Mouse (Mus musculus): ENCODE measurements around the gene Rbp1.

The Rbp1 gene

GRCm38 (mm10) chr9:98424725-98425210, 2.0 kb downstream of the Rbp1 start:
- no peak for DNase-seq (ENCODE audit: low read depth, low spot score)

DNA sequence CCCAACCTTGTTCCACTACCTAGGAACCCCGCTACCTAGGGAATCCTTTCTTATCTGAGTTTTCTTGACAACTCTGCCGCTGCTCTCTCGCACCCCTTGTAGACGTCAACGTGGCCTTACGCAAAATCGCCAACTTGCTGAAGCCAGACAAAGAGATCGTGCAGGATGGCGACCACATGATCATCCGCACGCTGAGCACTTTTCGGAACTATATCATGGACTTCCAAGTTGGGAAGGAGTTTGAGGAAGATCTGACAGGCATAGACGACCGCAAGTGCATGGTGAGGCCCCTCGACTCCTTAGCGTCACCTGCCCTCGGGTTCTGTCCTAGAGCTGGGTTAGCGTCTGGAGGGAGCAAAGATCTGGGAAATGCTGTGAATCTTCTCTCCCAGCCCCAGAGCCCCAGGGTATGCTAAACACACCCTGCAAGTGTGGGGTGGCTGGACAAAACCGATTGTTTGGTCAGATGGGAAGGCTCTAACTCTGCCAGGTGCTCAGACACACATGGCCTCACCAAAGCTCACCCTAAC, 2.7 kb downstream of the Rbp1 start:
- DNase-seq (ENCODE audit: low read depth, low spot score): no peak

DNA sequence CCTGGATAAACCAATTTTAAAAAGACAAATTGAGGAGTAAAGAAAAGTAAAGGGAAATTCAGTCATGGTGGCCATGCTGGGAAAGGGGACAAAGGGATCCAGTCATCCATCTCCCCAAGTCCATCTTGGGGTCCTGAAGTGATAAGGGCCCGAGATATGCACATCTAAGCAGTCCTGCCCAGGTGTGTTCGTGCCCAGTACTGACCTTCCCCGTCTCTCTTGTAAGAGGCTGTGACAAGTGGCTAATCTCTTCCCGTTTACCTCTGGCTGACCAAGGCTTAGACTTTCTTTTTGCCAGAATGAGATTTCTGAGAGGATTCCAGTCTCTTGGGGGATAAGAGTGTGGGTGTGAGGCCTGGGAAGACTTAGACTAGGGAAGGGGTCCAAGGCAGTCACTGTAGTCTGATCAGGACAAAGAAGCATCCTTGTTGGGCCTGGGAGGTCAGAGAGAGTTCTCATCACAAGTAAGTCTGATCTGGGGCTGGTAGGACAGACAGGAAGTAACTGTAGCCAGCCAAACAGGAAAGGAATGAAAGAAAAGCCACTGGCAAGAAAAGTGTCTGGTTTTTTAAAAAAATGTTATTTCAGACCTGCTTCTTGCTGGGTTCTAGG, 5.3 kb downstream of the Rbp1 start:
- no peak for DNase-seq (ENCODE audit: low read depth, low spot score)

- no peak for DNase-seq (ENCODE audit: low read depth, low spot score)
Observed at GRCm38 (mm10) chr9:98428783-98429182, 6.0 kb downstream of the Rbp1 start.

GRCm38 (mm10) chr9:98429806-98430205, 7.0 kb downstream of the Rbp1 start:
- no peak for DNase-seq (ENCODE audit: low read depth, low spot score)

- peak; percentile 24 for DNase-seq (ENCODE audit: low read depth, low spot score)
Observed at GRCm38 (mm10) chr9:98430528-98430927, 7.8 kb downstream of the Rbp1 start.

GRCm38 (mm10) chr9:98433021-98433420, 10.3 kb downstream of the Rbp1 start:
- peak; percentile 14 for DNase-seq (ENCODE audit: low read depth, low spot score)

DNA sequence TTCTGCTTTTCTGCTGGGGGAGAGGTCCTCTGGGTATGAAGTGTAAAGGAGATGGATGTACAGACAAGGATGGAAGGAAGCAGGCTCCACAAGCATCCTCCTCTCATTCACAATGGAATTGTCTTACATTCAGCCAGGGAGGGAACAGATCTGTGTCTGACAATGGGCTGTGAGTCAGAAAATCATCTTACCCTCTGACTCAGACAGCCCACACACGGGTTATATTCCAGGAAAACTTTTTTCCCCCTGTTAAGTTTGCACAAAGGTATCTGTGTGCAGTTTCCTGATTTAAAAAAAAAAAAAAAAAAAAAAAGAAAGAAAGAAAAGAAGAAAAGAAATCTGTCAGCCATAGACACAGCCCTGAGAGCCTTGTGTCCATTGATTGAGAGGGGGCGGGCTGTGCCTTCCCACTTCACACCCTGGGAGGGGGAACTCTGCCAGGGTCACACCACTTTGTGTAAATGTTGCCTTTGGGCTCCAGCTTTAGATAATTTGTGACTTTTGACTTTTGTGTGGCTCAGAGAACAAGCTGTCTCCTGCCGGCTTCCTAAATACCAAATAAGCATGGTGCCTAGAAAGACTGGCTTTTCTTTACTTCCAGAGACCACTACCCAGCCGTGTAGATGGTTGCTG, 11.3 kb downstream of the Rbp1 start:
- DNase-seq (ENCODE audit: low read depth, low spot score): peak; percentile 74

DNA sequence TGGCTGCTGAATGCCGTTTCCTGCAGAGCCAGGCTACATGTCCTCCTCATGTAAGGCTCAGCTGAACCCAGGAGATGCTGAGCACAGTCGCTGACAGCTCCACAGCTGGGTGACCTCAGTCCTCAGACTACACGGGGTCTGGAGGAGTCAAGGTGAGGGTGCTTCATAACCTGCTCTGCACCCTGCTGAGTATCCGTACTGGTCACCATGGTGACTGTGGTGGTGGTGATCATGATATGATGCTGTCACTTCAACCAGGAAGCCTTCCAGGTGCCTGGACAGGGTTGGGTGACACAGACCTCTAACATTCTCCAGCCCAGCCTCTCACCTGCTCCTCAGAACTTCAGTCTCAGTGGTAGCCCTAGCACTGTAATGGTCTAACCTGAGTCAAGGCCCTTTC, 15.1 kb downstream of the Rbp1 start:
- no peak for DNase-seq (ENCODE audit: low read depth, low spot score)

GRCm38 (mm10) chr9:98439091-98439490, 16.3 kb downstream of the Rbp1 start:
- no peak for DNase-seq (ENCODE audit: low read depth, low spot score)

- peak; percentile 14 for DNase-seq (ENCODE audit: low read depth, low spot score)
Observed at GRCm38 (mm10) chr9:98442638-98443037, 19.9 kb downstream of the Rbp1 start.

- no peak for DNase-seq (ENCODE audit: low read depth, low spot score)
Observed at GRCm38 (mm10) chr9:98445359-98446149, 22.8 kb downstream of the Rbp1 start.

- DNase-seq (ENCODE audit: low read depth, low spot score): no peak
Observed at GRCm38 (mm10) chr9:98450976-98451375, 28.2 kb downstream of the Rbp1 start.

GRCm38 (mm10) chr9:98466709-98467108, 43.9 kb downstream of the Rbp1 start:
- no peak for DNase-seq (ENCODE audit: low read depth, low spot score)

- peak; percentile 7 for DNase-seq (ENCODE audit: low read depth, low spot score)
Observed at GRCm38 (mm10) chr9:98480172-98480749, 57.5 kb downstream of the Rbp1 start.

- DNase-seq (ENCODE audit: low read depth, low spot score): no peak
Observed at GRCm38 (mm10) chr9:98482256-98482655, 59.5 kb downstream of the Rbp1 start.

DNA sequence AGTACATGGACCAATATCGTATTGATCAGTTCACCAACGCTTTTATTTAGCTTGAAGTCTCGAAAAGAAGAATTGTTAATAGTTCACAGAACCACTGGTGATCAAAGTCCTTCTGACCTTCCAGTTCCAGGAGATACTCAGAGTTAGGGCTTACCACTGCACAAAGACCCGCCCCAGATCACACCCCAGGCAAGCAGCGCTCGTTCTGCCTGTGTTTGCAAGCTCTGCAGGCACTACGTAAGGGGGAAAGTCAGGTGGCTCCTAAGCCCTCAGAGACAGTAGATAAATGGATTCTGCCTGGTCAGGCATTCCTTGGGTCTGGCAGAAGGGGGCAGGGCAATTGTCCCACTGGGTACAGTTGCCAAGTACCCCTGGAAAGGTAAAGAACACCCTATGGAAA, 62.3 kb downstream of the Rbp1 start:
- no peak for DNase-seq (ENCODE audit: low read depth, low spot score)

DNA sequence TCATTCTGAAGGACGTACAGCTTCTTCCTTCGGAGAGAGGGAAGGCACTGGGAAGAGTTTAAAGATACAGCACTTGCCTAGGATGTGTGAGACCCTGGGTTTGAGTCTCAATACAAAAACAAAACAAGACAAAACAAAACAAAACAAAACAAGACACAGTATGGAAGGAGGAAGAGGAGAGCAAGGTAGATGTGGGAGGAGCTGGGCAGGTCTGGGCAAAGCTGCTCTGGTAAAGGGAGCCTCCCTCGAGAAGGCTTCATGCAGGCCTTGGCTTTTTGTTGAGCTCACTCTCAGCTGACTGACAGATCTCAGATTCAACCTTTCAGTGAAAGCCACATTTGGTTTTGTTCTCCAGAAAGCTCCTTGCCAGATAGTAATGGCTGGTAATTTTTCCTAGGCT, 63.1 kb downstream of the Rbp1 start, which contains the start of gene Rbp2:
Gene Rbp2 (plus strand): TSS at position 301 of the 400 bp plus-strand sequence.
- no peak for DNase-seq (ENCODE audit: low read depth, low spot score)

DNA sequence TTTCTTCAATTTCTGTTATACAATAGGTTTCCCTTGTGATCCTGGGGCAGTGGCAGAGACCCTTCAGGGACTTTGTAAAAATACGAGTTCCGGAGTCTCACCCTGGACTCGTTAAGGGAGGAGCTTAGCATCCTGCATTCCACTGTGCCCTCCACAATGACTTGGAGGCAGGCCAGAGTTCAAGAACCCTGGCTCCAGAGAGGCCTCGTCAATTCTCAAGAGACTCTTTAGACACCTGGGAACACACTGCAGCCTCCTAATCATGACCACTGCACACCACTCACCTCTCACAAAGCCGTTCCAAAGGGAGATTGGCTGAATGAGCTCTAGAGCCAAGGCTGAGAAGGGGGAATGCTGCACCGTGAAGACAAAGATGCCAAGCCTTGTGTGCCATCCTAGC, 64.5 kb downstream of the Rbp1 start:
- no peak for DNase-seq (ENCODE audit: low read depth, low spot score)

DNA sequence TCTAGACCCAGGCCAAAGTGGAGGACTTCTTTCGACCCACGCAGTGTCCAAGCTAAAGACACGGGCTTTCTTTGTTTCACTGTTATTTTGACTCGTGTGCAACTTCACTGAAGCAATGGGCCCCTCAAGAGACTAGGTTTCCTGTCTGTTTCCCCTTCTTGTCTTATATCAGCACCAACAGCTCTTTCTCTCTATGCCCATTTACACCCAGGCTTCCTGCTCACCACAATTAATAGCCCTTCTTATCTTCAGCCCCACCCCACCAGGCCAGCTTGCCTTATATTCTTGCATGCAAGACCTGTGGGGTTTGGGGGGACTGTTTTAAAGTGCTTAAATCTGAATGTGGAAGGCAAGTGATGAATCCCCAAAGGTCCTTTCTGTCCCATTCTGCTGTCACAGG, 66.8 kb downstream of the Rbp1 start:
- no peak for DNase-seq (ENCODE audit: low read depth, low spot score)

DNA sequence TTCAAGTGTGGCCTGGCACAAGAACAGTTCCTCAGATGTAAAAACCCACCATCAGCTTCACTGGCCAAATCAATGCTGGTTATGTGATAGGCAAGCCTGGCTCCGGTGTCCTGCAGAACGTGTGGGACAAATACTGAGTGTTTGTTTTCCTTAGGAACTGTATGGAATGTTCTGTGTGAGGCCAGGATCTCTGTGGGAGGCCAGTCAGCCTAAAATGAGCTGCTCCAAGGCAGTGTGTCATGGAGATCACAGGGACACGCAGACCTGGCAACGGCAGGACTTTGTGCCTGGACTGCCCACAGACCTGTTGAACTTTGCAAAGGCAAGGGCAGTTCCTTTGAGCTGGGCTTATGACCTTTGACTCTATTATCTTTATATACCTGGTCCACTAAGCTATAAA, 67.4 kb downstream of the Rbp1 start:
- no peak for DNase-seq (ENCODE audit: low read depth, low spot score)

DNA sequence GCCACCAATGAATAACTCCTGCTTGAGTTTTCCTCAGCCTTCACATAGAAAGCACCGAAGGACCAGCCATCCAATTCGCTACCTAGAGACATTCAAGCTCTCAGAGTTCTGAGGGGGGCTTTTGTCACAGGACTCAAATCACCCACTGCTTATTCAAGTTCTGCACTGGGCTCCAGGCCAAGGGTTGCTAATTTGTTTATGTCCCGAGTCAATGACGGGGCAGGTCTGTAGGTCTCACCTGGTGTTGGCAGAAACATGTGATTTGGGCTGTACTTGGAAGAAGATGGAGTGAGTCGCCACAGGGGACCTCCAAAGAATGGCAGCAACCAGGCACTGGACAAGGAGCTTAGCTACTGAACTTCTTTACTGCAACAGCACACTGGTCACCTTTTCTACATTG, 68.3 kb downstream of the Rbp1 start:
- DNase-seq (ENCODE audit: low read depth, low spot score): no peak
